Comparison of ENCODE assay signal across 8 mouse cellular contexts in genomic region chr15:99704041-99704681, GRCm38 (mm10). TPM values are rescaled to one million over a fixed set of nuclear protein-coding genes. Genes with fewer than 3 reads are reported as not detected.
A peak's percentile ranks its signal among the peaks of the same experiment; 100 is the strongest.
DNase-seq lines count a peak whose midpoint lies in the region; ATAC-seq and TF ChIP-seq lines count a peak whose summit lies in the region.

No protein-coding gene starts in this region.

- H3K4me3 ChIP-seq in lung, embryonic 14.5 days (ENCODE audit: low read depth, low read length), result peak overlapping the region; percentile 4; the same call in 1 of the 2 replicates
- peak overlapping the region; percentile 93 for H3K4me3 ChIP-seq in embryonic facial prominence, embryonic 10.5 days
- peak overlapping the region; percentile 63 for H3K4me3 ChIP-seq in hindbrain, embryonic 14.5 days (replicated peaks; ENCODE audit: low read length)
- no peak overlapping the region for H3K4me3 ChIP-seq in limb, embryonic 15.5 days

- peak overlapping the region; percentile 16; the same call in 1 of the 2 replicates for H3K9ac ChIP-seq in lung, embryonic 14.5 days
- peak overlapping the region; percentile 89 for H3K9ac ChIP-seq in hindbrain, embryonic 14.5 days
- H3K9ac ChIP-seq in limb, embryonic 15.5 days, result no peak overlapping the region

- peak overlapping the region; percentile 29; the same call in 1 of the 2 replicates for H3K4me2 ChIP-seq in lung, embryonic 14.5 days
- H3K4me2 ChIP-seq in hindbrain, embryonic 14.5 days (replicated peaks), result peak overlapping the region; percentile 98
- no peak overlapping the region for H3K4me2 ChIP-seq in limb, embryonic 15.5 days

- WGBS in lung, embryonic 14.5 days, result 53% methylated on average over 23 of the region's 23 CpGs
- 24% methylated on average over 23 of the region's 23 CpGs for WGBS in embryonic facial prominence, embryonic 10.5 days
- 9% methylated on average over 23 of the region's 23 CpGs for WGBS in hindbrain, embryonic 14.5 days
- WGBS in limb, embryonic 15.5 days, result 61% methylated on average over 23 of the region's 23 CpGs

- no peak for ATAC-seq in lung, embryonic 14.5 days (ENCODE audit: insufficient read depth)
- no peak for ATAC-seq in hindbrain, embryonic 14.5 days (ENCODE audit: low FRiP score)
- no peak for ATAC-seq in limb, embryonic 15.5 days (ENCODE audit: insufficient number of reproducible peaks, low FRiP score, low TSS enrichment, low read depth)
- no peak for ATAC-seq in megakaryocyte progenitor cell, adult 5-6 weeks (replicated peaks; ENCODE audit: poor library complexity)

- no peak for TF ChIP-seq CTCF in lung, embryonic 14.5 days (IDR thresholded peaks at IDR 0.05; ENCODE audit: low read depth)

- peaks cover 4% of the 10 kb centered on the region; the same call in 1 of the 2 replicates for H3K4me1 ChIP-seq in lung, embryonic 14.5 days (ENCODE audit: insufficient read depth)
- H3K4me1 ChIP-seq in embryonic facial prominence, embryonic 10.5 days, result peaks cover 41% of the 10 kb centered on the region
- peaks cover 24% of the 10 kb centered on the region for H3K4me1 ChIP-seq in hindbrain, embryonic 14.5 days (replicated peaks; ENCODE audit: control insufficient read depth, insufficient read depth, low read length)
- peaks cover 30% of the 10 kb centered on the region for H3K4me1 ChIP-seq in limb, embryonic 15.5 days

- H3K27ac ChIP-seq in lung, embryonic 14.5 days (ENCODE audit: low read depth), result peak overlapping the region; percentile 46; the same call in 1 of the 2 replicates
- peak overlapping the region; percentile 75 for H3K27ac ChIP-seq in embryonic facial prominence, embryonic 10.5 days (replicated peaks)
- peak overlapping the region; percentile 96 for H3K27ac ChIP-seq in hindbrain, embryonic 14.5 days
- H3K27ac ChIP-seq in limb, embryonic 15.5 days, result peak overlapping the region; percentile 64

- H3K9me3 ChIP-seq in lung, embryonic 14.5 days (ENCODE audit: low read depth, low read length), result no peaks in the 10 kb centered on the region
- H3K9me3 ChIP-seq in embryonic facial prominence, embryonic 10.5 days, result no peaks in the 10 kb centered on the region
- H3K9me3 ChIP-seq in hindbrain, embryonic 14.5 days (ENCODE audit: control insufficient read depth, low read length), result no peaks in the 10 kb centered on the region
- H3K9me3 ChIP-seq in limb, embryonic 15.5 days, result no peaks in the 10 kb centered on the region

- H3K27me3 ChIP-seq in lung, embryonic 14.5 days (ENCODE audit: insufficient read depth, low read length), result no peaks in the 10 kb centered on the region
- H3K27me3 ChIP-seq in embryonic facial prominence, embryonic 10.5 days (replicated peaks; ENCODE audit: low read depth, poor library complexity, severe bottlenecking), result 0 out of 2 replicates have a peak, but pooled peaks cover 5% of the 10 kb centered on the region
- no peaks in the 10 kb centered on the region for H3K27me3 ChIP-seq in hindbrain, embryonic 14.5 days (ENCODE audit: control insufficient read depth, insufficient read depth, low read length)
- H3K27me3 ChIP-seq in limb, embryonic 15.5 days, result no peaks in the 10 kb centered on the region

- DNase-seq in lung, embryonic 14.5 days, result peak; percentile 21
- no peak for DNase-seq in lung, postnatal 14 days
- DNase-seq in embryonic facial prominence, embryonic 10.5 days (ENCODE audit: low spot score), result no peak
- peak; percentile 35 for DNase-seq in hindbrain, embryonic 14.5 days (ENCODE audit: low spot score)
- no peak for DNase-seq in spleen, adult 12 weeks (ENCODE audit: low spot score)
- no peak for DNase-seq in ovary, postnatal 10 days (ENCODE audit: low spot score)

- H3K36me3 ChIP-seq in lung, embryonic 14.5 days (ENCODE audit: insufficient read depth), result peaks cover 54% of the 10 kb centered on the region
- H3K36me3 ChIP-seq in embryonic facial prominence, embryonic 10.5 days (replicated peaks), result peaks cover 58% of the 10 kb centered on the region
- peaks cover 74% of the 10 kb centered on the region for H3K36me3 ChIP-seq in hindbrain, embryonic 14.5 days (replicated peaks; ENCODE audit: control insufficient read depth, insufficient read depth)
- peaks cover 52% of the 10 kb centered on the region for H3K36me3 ChIP-seq in limb, embryonic 15.5 days

RNA-seq across cellular contexts. Expression of gene Gm17349, which starts 1.1 kb away (rescaled TPM):
- not detected in 2 replicates for polyA plus RNA-seq in lung, embryonic 14.5 days (2014; fragmentation: Nextera tagmentation; extraction: Ambion mirVana)
- polyA plus RNA-seq in embryonic facial prominence, embryonic 10.5 days (2016; fragmentation: Nextera tagmentation; extraction: Ambion mirVana), result not detected in 2 replicates
- not detected in 2 replicates for polyA plus RNA-seq in hindbrain, embryonic 14.5 days (2014; fragmentation: Nextera tagmentation; extraction: Ambion mirVana)
- not detected in 2 replicates for polyA plus RNA-seq in limb, embryonic 15.5 days (2015; fragmentation: Nextera tagmentation; extraction: Ambion mirVana)
- total RNA-seq in megakaryocyte progenitor cell, adult 5-6 weeks (2015), result not detected in 2 replicates
- not detected in 2 replicates for total RNA-seq in megakaryocyte progenitor cell, adult 5-6 weeks (2017)

RNA-seq across cellular contexts. Expression of gene Smarcd1, which starts 2.2 kb away (rescaled TPM):
- polyA plus RNA-seq in lung, embryonic 14.5 days (2014; fragmentation: Nextera tagmentation; extraction: Ambion mirVana), result 52.5 and 63.5 TPM in 2 replicates
- polyA plus RNA-seq in embryonic facial prominence, embryonic 10.5 days (2016; fragmentation: Nextera tagmentation; extraction: Ambion mirVana), result 83.3 and 89.1 TPM in 2 replicates
- 93.2 and 107 TPM in 2 replicates for polyA plus RNA-seq in hindbrain, embryonic 14.5 days (2014; fragmentation: Nextera tagmentation; extraction: Ambion mirVana)
- 25.0 and 29.9 TPM in 2 replicates for polyA plus RNA-seq in limb, embryonic 15.5 days (2015; fragmentation: Nextera tagmentation; extraction: Ambion mirVana)
- 22.8 and 24.1 TPM in 2 replicates for total RNA-seq in megakaryocyte progenitor cell, adult 5-6 weeks (2015)
- total RNA-seq in megakaryocyte progenitor cell, adult 5-6 weeks (2017), result 11.6 and 17.3 TPM in 2 replicates

RNA-seq across cellular contexts. Expression of gene Gpd1, which starts 13.2 kb away (rescaled TPM):
- polyA plus RNA-seq in lung, embryonic 14.5 days (2014; fragmentation: Nextera tagmentation; extraction: Ambion mirVana), result 0.31 and 0.58 TPM in 2 replicates
- 0.42 and 0.55 TPM in 2 replicates for polyA plus RNA-seq in embryonic facial prominence, embryonic 10.5 days (2016; fragmentation: Nextera tagmentation; extraction: Ambion mirVana)
- 2.0 and 2.2 TPM in 2 replicates for polyA plus RNA-seq in hindbrain, embryonic 14.5 days (2014; fragmentation: Nextera tagmentation; extraction: Ambion mirVana)
- polyA plus RNA-seq in limb, embryonic 15.5 days (2015; fragmentation: Nextera tagmentation; extraction: Ambion mirVana), result 0.42 and 4.3 TPM in 2 replicates
- total RNA-seq in megakaryocyte progenitor cell, adult 5-6 weeks (2015), result 0.15 and 0.67 TPM in 2 replicates
- total RNA-seq in megakaryocyte progenitor cell, adult 5-6 weeks (2017), result 1.3 TPM in 2 replicates

RNA-seq across cellular contexts. Expression of gene Cox14, which starts 21.3 kb away (rescaled TPM):
- 135 and 145 TPM in 2 replicates for polyA plus RNA-seq in lung, embryonic 14.5 days (2014; fragmentation: Nextera tagmentation; extraction: Ambion mirVana)
- 129 and 131 TPM in 2 replicates for polyA plus RNA-seq in embryonic facial prominence, embryonic 10.5 days (2016; fragmentation: Nextera tagmentation; extraction: Ambion mirVana)
- 182 and 202 TPM in 2 replicates for polyA plus RNA-seq in hindbrain, embryonic 14.5 days (2014; fragmentation: Nextera tagmentation; extraction: Ambion mirVana)
- polyA plus RNA-seq in limb, embryonic 15.5 days (2015; fragmentation: Nextera tagmentation; extraction: Ambion mirVana), result 162 and 175 TPM in 2 replicates
- 72.7 and 83.5 TPM in 2 replicates for total RNA-seq in megakaryocyte progenitor cell, adult 5-6 weeks (2015)
- 28.6 and 30.8 TPM in 2 replicates for total RNA-seq in megakaryocyte progenitor cell, adult 5-6 weeks (2017)

RNA-seq across cellular contexts. Expression of gene Asic1, which starts 34.0 kb away (rescaled TPM):
- polyA plus RNA-seq in lung, embryonic 14.5 days (2014; fragmentation: Nextera tagmentation; extraction: Ambion mirVana), result 0.54 and 0.83 TPM in 2 replicates
- polyA plus RNA-seq in embryonic facial prominence, embryonic 10.5 days (2016; fragmentation: Nextera tagmentation; extraction: Ambion mirVana), result 3.2 and 4.9 TPM in 2 replicates
- polyA plus RNA-seq in hindbrain, embryonic 14.5 days (2014; fragmentation: Nextera tagmentation; extraction: Ambion mirVana), result 49.7 and 51.7 TPM in 2 replicates
- polyA plus RNA-seq in limb, embryonic 15.5 days (2015; fragmentation: Nextera tagmentation; extraction: Ambion mirVana), result 1.2 and 2.2 TPM in 2 replicates
- not detected in 2 replicates for total RNA-seq in megakaryocyte progenitor cell, adult 5-6 weeks (2015)
- total RNA-seq in megakaryocyte progenitor cell, adult 5-6 weeks (2017), result not detected in 2 replicates

Comparison
In these comparisons a context has a peak if more than half of its experiments do, and no peak if none do; other contexts are left out.
1. DNase-seq: peak in lung, embryonic 14.5 days (single experiment) and hindbrain, embryonic 14.5 days (single experiment); none in lung, postnatal 14 days (single experiment), embryonic facial prominence, embryonic 10.5 days (single experiment), spleen, adult 12 weeks (single experiment) and ovary, postnatal 10 days (single experiment).
2. H3K27ac ChIP-seq: peak in every context shown above with its lines; median percentile 96 in hindbrain, embryonic 14.5 days; 75 in embryonic facial prominence, embryonic 10.5 days; 64 in limb, embryonic 15.5 days; 46 in lung, embryonic 14.5 days.